30 mouse cellular contexts compared by ENCODE assay signal in genomic region chr15:56775431-56775830, GRCm38 (mm10).
"Had no signal": no experiment of that assay in that cellular context is flagged by ENCODE, and none has a peak within 500 bp of the region (broad histone marks: within the 10 kb centered on the region; RNA-seq: fewer than 3 reads in every experiment).

No protein-coding gene starts in this region.

- ATAC-seq: liver, embryonic 12.5 days; liver, postnatal 0 days; midbrain, embryonic 13.5 days; midbrain, embryonic 15.5 days; midbrain, embryonic 16.5 days had no signal

- H3K4me2 ChIP-seq: limb, embryonic 12.5 days; limb, embryonic 13.5 days; limb, embryonic 15.5 days; liver, embryonic 11.5 days; liver, embryonic 12.5 days; liver, embryonic 13.5 days; liver, embryonic 15.5 days; lung, embryonic 14.5 days; lung, embryonic 15.5 days; midbrain, embryonic 11.5 days; midbrain, embryonic 12.5 days; midbrain, embryonic 13.5 days; midbrain, embryonic 15.5 days had no signal

- H3K27me3 ChIP-seq: limb, embryonic 12.5 days; limb, embryonic 13.5 days; limb, embryonic 15.5 days; liver, embryonic 12.5 days; liver, embryonic 13.5 days; liver, embryonic 15.5 days; lung, embryonic 15.5 days; megakaryocyte, embryonic 14.5 days; midbrain, embryonic 12.5 days; midbrain, embryonic 13.5 days; midbrain, embryonic 15.5 days had no signal

- H3K4me1 ChIP-seq: limb, embryonic 10.5 days; limb, embryonic 12.5 days; limb, embryonic 13.5 days; limb, embryonic 15.5 days; liver, embryonic 12.5 days; liver, embryonic 13.5 days; liver, embryonic 15.5 days; megakaryocyte, embryonic 14.5 days; midbrain, embryonic 10.5 days; midbrain, embryonic 12.5 days; midbrain, embryonic 13.5 days; midbrain, embryonic 15.5 days had no signal

- H3K9me3 ChIP-seq: limb, embryonic 10.5 days; limb, embryonic 12.5 days; limb, embryonic 13.5 days; limb, embryonic 15.5 days; liver, embryonic 12.5 days; liver, embryonic 13.5 days; liver, embryonic 15.5 days; lung, embryonic 15.5 days; midbrain, embryonic 10.5 days; midbrain, embryonic 12.5 days; midbrain, embryonic 13.5 days; midbrain, embryonic 15.5 days had no signal

- H3K36me3 ChIP-seq: limb, embryonic 10.5 days; limb, embryonic 12.5 days; limb, embryonic 13.5 days; limb, embryonic 15.5 days; liver, embryonic 12.5 days; liver, embryonic 13.5 days; liver, embryonic 15.5 days; lung, embryonic 15.5 days; midbrain, embryonic 10.5 days; midbrain, embryonic 12.5 days; midbrain, embryonic 13.5 days; midbrain, embryonic 15.5 days had no signal

- H3K4me3 ChIP-seq: limb, embryonic 10.5 days; limb, embryonic 12.5 days; limb, embryonic 13.5 days; limb, embryonic 15.5 days; liver, embryonic 12.5 days; liver, embryonic 13.5 days; liver, embryonic 15.5 days; lung, embryonic 15.5 days; megakaryocyte, embryonic 14.5 days; midbrain, embryonic 10.5 days; midbrain, embryonic 12.5 days; midbrain, embryonic 13.5 days; midbrain, embryonic 15.5 days; myocyte had no signal

- H3K27ac ChIP-seq: limb, embryonic 10.5 days; limb, embryonic 12.5 days; limb, embryonic 13.5 days; limb, embryonic 15.5 days; liver, embryonic 12.5 days; liver, embryonic 13.5 days; liver, embryonic 14.5 days; liver, embryonic 15.5 days; lung, embryonic 15.5 days; macrophage; midbrain, embryonic 10.5 days; midbrain, embryonic 12.5 days; midbrain, embryonic 13.5 days; midbrain, embryonic 15.5 days had no signal

- DNase-seq: left cerebral cortex, postnatal 4 days; liver; liver, embryonic 13.5 days; liver, postnatal 0 days; lung, adult 18-20 months; lung, adult 2 months; lung, embryonic 14.5 days; lung, postnatal 10 days; lung, postnatal 14 days; lung, postnatal 36 days; lung, postnatal 4 days; midbrain, embryonic 14.5 days had no signal

- H3K9ac ChIP-seq: limb, embryonic 12.5 days; limb, embryonic 13.5 days; limb, embryonic 15.5 days; liver, embryonic 12.5 days; liver, embryonic 13.5 days; liver, embryonic 14.5 days; liver, embryonic 15.5 days; liver, postnatal 0 days; lung, embryonic 14.5 days; lung, embryonic 15.5 days; midbrain, embryonic 12.5 days; midbrain, embryonic 13.5 days; midbrain, embryonic 15.5 days had no signal
